Mouse (Mus musculus): ENCODE measurements around the gene Stab1. TPM values are rescaled to one million over a fixed set of nuclear protein-coding genes. Genes with fewer than 3 reads are reported as not detected.

Stab1 gene
- total and polyA plus RNA-seq, 2 experiments from 2014 or later, result 25.4 to 75.3 TPM

GRCm38 (mm10) chr14:31207070-31207830, 38.8 kb upstream of the Stab1 start:
- Histone ChIP-seq H3K4me2 (ENCODE audit: low read depth, low read length) (peak overlapping the region; percentile 87), H3K27me3 (ENCODE audit: control insufficient read depth, insufficient read depth, low read length) (no peaks in the 10 kb centered on the region), H3K9me3 (replicated peaks; ENCODE audit: control insufficient read depth, low read length) (no peaks in the 10 kb centered on the region), H3K4me3 (ENCODE audit: low read depth, low read length) (peak overlapping the region; percentile 76), H3K9ac (replicated peaks; ENCODE audit: low read depth, low read length) (peak overlapping the region; percentile 90), H3K27ac (ENCODE audit: low read depth) (peak overlapping the region; percentile 98), H3K4me1 (ENCODE audit: control insufficient read depth, insufficient read depth) (peaks cover 28% of the 10 kb centered on the region), H3K36me3 (replicated peaks; ENCODE audit: control insufficient read depth, insufficient read depth, low read length) (peaks cover 43% of the 10 kb centered on the region)
- TF ChIP-seq CTCF (IDR thresholded peaks at IDR 0.05; ENCODE audit: low read depth) (0 out of 2 replicates have a peak, but pooled peaks have one; percentile 7), EP300 (IDR thresholded peaks at IDR 0.05; ENCODE audit: low read depth) (no peak)
- WGBS, result 55% methylated on average over 13 of the region's 13 CpGs
- ATAC-seq (ENCODE audit: insufficient read depth, low read depth) (no peak), DNase-seq (ENCODE audit: low spot score) (no peak)

DNA sequence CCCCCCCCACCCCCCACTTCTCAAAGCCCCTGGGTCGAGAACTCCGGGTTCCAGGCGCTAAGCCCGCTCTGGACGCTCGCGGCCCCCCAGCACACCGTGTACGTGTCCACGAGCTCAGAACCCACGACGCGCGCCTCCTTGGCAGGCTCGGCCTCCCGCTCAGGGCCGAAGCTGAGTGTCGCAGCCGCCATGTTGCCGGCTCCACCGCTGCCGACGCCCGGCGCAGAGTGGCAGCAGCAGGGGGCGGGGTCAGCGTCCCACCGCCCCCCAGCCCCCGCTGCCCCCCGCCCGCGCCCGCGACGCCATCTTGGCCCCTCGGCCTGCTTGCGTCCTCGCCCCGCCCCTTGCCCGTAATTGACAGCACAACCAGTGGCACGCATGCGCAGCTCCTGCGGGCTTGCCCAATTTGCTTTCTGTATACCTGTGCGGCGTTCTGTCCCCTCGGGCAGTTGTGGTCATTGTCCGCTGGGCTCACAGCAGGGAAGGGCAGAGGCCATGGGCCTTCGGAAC, 38.1 kb upstream of the Stab1 start:
- under 1% methylated on average over 48 of the region's 48 CpGs for WGBS
- TF ChIP-seq CTCF (IDR thresholded peaks at IDR 0.05; ENCODE audit: low read depth) (no peak), EP300 (IDR thresholded peaks at IDR 0.05; ENCODE audit: low read depth) (0 out of 2 replicates have a peak, but pooled peaks have one; percentile 13)
- Histone ChIP-seq H3K27me3 (ENCODE audit: control insufficient read depth, insufficient read depth, low read length) (no peaks in the 10 kb centered on the region), H3K36me3 (replicated peaks; ENCODE audit: control insufficient read depth, insufficient read depth, low read length) (peaks cover 43% of the 10 kb centered on the region), H3K4me3 (ENCODE audit: low read depth, low read length) (peak overlapping the region; percentile 76), H3K9me3 (replicated peaks; ENCODE audit: control insufficient read depth, low read length) (no peaks in the 10 kb centered on the region), H3K27ac (ENCODE audit: low read depth) (peak overlapping the region; percentile 98), H3K9ac (replicated peaks; ENCODE audit: low read depth, low read length) (peak overlapping the region; percentile 90), H3K4me1 (ENCODE audit: control insufficient read depth, insufficient read depth) (peaks cover 25% of the 10 kb centered on the region), H3K4me2 (ENCODE audit: low read depth, low read length) (peak overlapping the region; percentile 87)
- DNase-seq (ENCODE audit: low spot score), result peak; percentile 95
- peak; percentile 30 for ATAC-seq (ENCODE audit: insufficient read depth, low read depth)

DNA sequence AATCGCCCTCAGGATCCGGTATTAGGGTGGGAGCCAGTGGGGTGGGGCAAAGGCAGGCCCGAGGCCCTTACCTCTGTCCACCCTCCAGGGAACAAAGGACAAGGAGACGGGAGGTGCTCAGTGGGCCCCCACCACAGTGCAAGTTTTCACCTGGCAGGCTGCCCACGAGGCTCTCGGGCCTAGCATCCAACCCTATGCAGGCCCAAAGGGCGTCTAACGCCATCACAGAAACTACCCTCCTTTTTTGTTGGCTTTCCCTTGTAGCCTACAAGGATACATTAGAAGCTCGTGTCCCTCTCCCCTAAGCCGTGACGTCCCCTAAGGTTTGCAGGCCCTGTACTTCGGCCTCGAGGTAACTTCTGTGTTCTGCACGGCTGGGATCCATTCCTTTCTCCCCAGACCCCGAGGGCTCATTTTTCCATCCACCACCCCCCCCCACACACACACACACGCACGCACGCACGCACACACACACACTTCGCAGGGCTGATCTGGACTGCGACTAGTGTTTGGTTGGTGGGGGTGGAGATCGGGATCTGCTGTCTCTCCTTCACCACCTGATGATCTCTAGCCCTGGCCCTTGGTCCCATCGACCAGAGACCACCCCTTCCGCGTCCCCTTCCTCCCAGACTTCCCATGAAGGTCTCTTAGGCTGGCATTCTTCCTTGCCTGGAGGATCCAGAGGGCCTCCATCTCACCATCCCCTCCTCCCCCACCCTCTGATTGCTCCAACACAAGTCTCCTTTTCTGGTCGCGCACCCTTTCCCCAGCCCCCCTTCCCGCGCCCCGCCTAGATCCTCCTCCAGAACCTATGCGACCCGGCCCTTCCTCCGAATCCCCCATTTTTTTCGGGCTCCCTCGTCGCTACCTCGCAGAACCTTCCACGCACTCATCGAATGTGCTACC, 37.4 kb upstream of the Stab1 start:
- H3K4me1 ChIP-seq (ENCODE audit: control insufficient read depth, insufficient read depth), result peaks cover 25% of the 10 kb centered on the region
- peak overlapping the region; percentile 76 for H3K4me3 ChIP-seq (ENCODE audit: low read depth, low read length)
- no peaks in the 10 kb centered on the region for H3K27me3 ChIP-seq (ENCODE audit: control insufficient read depth, insufficient read depth, low read length)
- peak overlapping the region; percentile 90 for H3K9ac ChIP-seq (replicated peaks; ENCODE audit: low read depth, low read length)
- H3K27ac ChIP-seq (ENCODE audit: low read depth), result peak overlapping the region; percentile 98
- no peaks in the 10 kb centered on the region for H3K9me3 ChIP-seq (replicated peaks; ENCODE audit: control insufficient read depth, low read length)
- peaks cover 45% of the 10 kb centered on the region for H3K36me3 ChIP-seq (replicated peaks; ENCODE audit: control insufficient read depth, insufficient read depth, low read length)
- TF ChIP-seq EP300 (IDR thresholded peaks at IDR 0.05; ENCODE audit: low read depth), result no peak
- no peak for TF ChIP-seq CTCF (IDR thresholded peaks at IDR 0.05; ENCODE audit: low read depth)
- peak overlapping the region; percentile 87 for H3K4me2 ChIP-seq (ENCODE audit: low read depth, low read length)
- peak; percentile 2 for ATAC-seq (ENCODE audit: insufficient read depth, low read depth)
- 0% methylated on average over 39 of the region's 39 CpGs for WGBS
- no peak for DNase-seq (ENCODE audit: low spot score)

DNA sequence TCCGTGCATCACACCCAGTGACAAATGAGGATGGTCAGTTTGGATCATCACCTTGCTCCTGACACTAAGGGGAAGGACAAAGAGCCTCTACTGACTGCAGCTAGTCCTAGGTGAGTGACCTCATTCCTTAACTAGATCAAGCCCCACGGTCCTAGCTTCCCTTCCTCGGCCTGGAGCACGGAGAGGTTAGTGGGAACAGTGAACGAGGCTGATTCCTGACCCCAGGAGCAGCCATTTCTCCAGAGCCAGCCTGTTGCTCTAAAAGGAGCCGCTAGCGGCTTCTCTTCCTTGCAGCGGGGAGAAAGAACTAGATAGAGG, 36.8 kb upstream of the Stab1 start:
- Histone ChIP-seq H3K4me1 (ENCODE audit: control insufficient read depth, insufficient read depth) (peaks cover 25% of the 10 kb centered on the region), H3K27me3 (ENCODE audit: control insufficient read depth, insufficient read depth, low read length) (no peaks in the 10 kb centered on the region), H3K9ac (replicated peaks; ENCODE audit: low read depth, low read length) (peak overlapping the region; percentile 90), H3K4me2 (ENCODE audit: low read depth, low read length) (peak overlapping the region; percentile 87), H3K4me3 (ENCODE audit: low read depth, low read length) (peak overlapping the region; percentile 76), H3K36me3 (replicated peaks; ENCODE audit: control insufficient read depth, insufficient read depth, low read length) (peaks cover 47% of the 10 kb centered on the region), H3K27ac (ENCODE audit: low read depth) (peak overlapping the region; percentile 98), H3K9me3 (replicated peaks; ENCODE audit: control insufficient read depth, low read length) (no peaks in the 10 kb centered on the region)
- WGBS, result 5% methylated on average over 8 of the region's 8 CpGs
- no peak for TF ChIP-seq EP300 (IDR thresholded peaks at IDR 0.05; ENCODE audit: low read depth)
- TF ChIP-seq CTCF (IDR thresholded peaks at IDR 0.05; ENCODE audit: low read depth), result no peak
- DNase-seq (ENCODE audit: low spot score) (no peak), ATAC-seq (ENCODE audit: insufficient read depth, low read depth) (no peak)

- TF ChIP-seq EP300 (IDR thresholded peaks at IDR 0.05; ENCODE audit: low read depth), result no peak
- TF ChIP-seq CTCF (IDR thresholded peaks at IDR 0.05; ENCODE audit: low read depth), result no peak
- DNase-seq (ENCODE audit: low spot score), result no peak
- no peak for ATAC-seq (ENCODE audit: insufficient read depth, low read depth)
- Histone ChIP-seq H3K9ac (replicated peaks; ENCODE audit: low read depth, low read length) (peak overlapping the region; percentile 90), H3K36me3 (replicated peaks; ENCODE audit: control insufficient read depth, insufficient read depth, low read length) (peaks cover 47% of the 10 kb centered on the region), H3K27me3 (ENCODE audit: control insufficient read depth, insufficient read depth, low read length) (no peaks in the 10 kb centered on the region), H3K4me1 (ENCODE audit: control insufficient read depth, insufficient read depth) (peaks cover 25% of the 10 kb centered on the region), H3K9me3 (replicated peaks; ENCODE audit: control insufficient read depth, low read length) (no peaks in the 10 kb centered on the region), H3K4me2 (ENCODE audit: low read depth, low read length) (peak overlapping the region; percentile 87), H3K4me3 (ENCODE audit: low read depth, low read length) (peak overlapping the region; percentile 76), H3K27ac (ENCODE audit: low read depth) (peak overlapping the region; percentile 98)
- WGBS, result 39% methylated on average over 4 of the region's 4 CpGs
Observed at GRCm38 (mm10) chr14:31204844-31205243, 36.4 kb upstream of the Stab1 start.

Measured in heart, postnatal 0 days (tissue).